Mouse (Mus musculus): ENCODE data around the gene Kcnk16.

Gene Kcnk16

GRCm38 (mm10) chr14:20230063-20230491 is 38.9 kb downstream of the Kcnk16 start:
- no peak for DNase-seq (ENCODE audit: low spot score)

- DNase-seq (ENCODE audit: low spot score) = no peak
Measured at GRCm38 (mm10) chr14:20229437-20229836, 39.6 kb downstream of the Kcnk16 start.

DNA sequence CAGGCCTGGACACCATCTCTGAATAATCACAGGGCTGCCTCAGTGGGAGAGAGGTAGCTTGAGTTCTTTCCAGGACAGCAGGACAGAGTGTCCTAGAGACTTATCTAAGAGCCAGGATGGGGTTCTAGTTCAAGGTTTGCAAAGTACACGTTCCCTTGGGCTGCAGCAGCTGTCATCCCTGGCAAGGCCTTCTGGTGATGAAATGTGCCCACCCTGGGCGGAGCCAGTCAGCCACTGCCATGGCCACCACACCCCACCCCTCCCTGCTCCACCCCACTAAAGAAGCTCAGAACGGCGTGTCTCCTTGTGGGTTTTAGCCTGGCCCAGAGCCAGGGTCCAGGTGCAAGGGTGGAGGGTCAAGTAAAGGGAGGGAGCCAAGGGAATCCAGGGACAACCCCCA is 40.7 kb downstream of the Kcnk16 start:
- no peak for DNase-seq (ENCODE audit: low spot score)

DNA sequence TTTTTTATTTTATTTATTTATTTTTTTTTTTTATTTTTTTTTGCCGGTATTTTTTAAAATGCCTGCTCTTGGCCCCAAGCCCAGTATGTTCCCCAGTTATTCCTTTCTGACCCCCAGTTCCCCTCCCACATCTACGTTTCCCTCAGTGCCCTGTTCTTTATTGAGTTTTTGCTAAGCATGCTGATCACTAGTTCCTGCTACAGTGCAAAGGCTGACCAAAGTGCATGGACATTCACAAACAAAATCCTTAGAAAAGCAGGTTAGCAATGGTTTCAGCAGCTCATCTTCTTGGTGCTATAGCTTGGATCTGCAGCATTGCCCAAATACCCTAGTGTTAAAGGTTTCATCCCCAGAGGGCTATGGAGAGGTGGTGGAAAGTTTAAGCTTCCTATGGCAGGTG is 42.0 kb downstream of the Kcnk16 start:
- DNase-seq (ENCODE audit: low spot score) = no peak

DNA sequence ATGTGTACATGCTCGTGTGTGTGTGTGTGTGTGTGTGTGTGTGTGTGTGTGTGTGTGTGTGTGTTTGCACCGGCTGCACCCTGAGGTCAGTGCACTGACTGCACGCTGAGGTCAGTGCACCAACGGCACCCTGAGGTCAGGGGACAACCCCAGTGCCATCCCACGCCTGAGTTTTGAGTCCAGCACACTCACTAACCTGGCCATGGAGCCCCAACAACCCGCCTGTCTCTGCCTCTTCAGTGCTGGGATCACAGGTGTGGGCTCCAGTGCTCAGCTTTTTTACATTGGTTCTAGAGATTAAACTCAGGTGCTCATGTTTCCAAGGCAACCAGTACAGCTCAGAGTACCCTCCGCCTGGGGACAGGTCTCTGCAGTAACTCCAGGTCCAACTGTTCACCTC is 42.5 kb downstream of the Kcnk16 start:
- DNase-seq (ENCODE audit: low spot score) = peak; percentile 9

DNA sequence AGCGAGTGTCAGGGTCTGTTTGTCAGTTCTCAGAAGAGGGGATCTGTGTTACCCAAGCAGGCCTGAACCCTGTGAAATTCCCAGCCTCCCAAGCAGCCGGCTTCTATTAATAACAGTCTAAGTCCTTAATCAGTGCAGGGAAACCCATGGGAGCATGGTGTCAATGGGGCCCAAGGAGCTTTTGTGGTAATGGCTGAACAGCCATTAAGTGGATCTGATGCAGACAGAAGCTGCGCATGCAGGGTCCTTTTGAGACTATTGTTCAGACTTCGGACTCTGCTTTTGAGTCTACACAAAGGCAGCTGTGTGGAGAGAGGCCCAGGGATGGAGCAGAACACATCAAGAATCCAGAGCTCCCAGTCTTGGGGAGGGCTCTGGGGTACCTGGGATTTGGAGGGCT is 43.5 kb downstream of the Kcnk16 start:
- DNase-seq (ENCODE audit: low spot score) = peak; percentile 62

GRCm38 (mm10) chr14:20224576-20225218 is 44.3 kb downstream of the Kcnk16 start:
- DNase-seq (ENCODE audit: low spot score) = no peak

GRCm38 (mm10) chr14:20224163-20224562 is 44.8 kb downstream of the Kcnk16 start:
- no peak for DNase-seq (ENCODE audit: low spot score)

- DNase-seq (ENCODE audit: low spot score) = no peak
Measured at GRCm38 (mm10) chr14:20223253-20223652, 45.7 kb downstream of the Kcnk16 start.

DNA sequence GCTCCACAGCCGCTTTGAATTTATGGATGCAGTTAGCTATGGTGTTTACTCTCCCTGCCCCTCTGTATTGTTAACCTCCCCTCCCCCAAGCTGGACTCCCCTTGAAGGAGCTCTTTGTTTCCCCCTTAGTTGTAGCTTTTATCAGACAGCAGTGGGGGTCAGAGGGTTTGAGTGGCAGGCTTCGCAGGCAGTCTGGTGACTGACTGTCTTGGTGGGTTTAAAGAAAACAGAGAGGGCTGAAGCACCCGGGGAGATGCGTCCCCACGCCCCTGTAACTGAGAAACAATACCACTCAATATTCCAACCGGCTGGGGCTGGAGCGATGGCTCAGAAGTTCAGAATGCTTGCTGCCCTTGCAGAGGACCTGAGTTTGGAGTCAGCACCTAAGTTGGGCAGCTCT is 47.9 kb downstream of the Kcnk16 start:
- no peak for DNase-seq (ENCODE audit: low spot score)

DNA sequence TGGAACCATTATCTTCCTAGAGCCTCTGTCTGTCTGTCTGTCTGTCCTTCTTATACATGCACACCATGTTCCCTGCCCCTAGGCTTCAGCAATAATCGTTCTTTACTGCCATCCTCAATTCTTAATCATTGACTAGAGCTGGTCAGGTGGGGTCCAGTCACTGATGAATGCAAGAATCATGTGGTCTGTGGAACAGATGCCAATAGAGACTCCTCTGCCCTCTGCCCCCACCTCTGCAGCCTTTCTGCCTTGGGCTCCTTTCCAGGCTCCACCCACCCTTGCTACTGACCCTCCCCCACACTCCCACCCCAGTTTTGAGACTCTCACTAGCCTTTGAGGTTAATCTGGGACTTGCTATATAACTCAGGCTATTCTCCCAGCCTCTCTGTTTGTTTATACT is 49.1 kb downstream of the Kcnk16 start:
- DNase-seq (ENCODE audit: low spot score) = no peak

DNA sequence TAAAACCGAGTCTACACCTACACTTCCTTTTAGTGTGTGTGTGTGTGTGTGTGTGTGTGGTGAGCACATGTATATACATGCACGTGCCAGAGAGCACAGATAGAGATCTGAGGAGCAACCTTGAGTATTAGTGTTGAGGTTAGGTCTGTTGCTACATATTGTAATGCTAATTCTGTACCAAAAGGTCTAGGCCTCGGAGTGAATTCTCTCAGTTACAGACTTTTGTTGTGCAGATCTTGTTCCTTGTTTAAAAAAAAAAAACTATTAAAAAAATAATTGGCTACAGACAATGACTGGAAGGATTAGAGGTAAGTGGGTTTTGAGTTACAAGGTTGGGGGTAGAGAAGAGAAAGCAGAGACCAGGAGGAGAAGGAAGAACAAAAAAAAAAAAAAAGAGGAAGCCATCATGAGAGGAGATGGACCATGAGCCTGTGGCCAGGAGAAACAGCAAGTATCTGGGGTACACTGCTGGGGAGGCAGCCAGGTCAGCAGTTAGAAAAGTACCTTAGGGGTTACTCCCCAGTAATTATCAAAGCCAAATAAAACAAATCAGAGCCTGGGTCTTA is 51.6 kb downstream of the Kcnk16 start:
- no peak for DNase-seq (ENCODE audit: low spot score)

- DNase-seq (ENCODE audit: low spot score) = no peak
Measured at GRCm38 (mm10) chr14:20216561-20217298, 52.3 kb downstream of the Kcnk16 start.

DNA sequence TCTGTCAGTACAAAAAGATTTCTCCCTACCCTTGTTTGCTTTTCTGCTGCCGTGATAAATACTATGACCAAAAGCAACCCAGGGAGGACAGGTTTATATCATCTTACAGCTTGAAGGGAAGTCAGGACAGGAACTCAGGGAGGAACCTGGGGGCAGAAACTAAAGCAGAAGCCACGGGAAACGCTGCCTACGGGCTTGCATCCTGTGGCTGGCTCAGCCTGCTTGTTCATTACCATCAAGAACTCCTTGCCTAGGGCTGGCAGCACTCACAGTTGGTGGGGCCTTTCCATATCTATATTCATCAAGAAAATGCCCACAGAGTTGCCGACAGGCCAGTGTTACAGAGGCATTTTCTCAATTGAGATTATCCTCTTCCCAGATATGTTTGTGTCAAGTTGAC is 53.2 kb downstream of the Kcnk16 start:
- no peak for DNase-seq (ENCODE audit: low spot score)

DNA sequence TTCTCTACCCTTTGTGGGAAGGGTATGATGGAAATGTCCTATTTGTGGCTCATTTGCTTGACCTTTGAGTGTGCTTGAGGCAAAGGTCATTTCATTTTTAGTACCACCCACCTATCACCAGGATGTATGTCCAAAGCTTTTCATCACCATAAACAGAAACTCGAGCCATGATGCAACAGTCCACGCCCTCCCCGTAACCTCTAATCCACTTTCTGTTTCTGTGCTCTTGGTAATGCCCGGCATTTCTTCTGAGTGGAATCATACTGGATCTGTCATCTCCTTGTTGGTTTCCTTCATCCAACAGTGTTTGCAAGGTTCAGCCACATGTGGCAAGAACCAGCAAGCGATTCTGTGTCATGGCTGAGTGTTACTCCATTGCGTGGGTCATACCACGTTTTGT is 54.9 kb downstream of the Kcnk16 start:
- no peak for DNase-seq (ENCODE audit: low spot score)

- DNase-seq (ENCODE audit: low spot score) = no peak
Measured at GRCm38 (mm10) chr14:20211754-20212601, 57.0 kb downstream of the Kcnk16 start.

Measured in retina, embryonic 14.5 days (tissue).